Mouse (Mus musculus) telencephalon, adult 2 months (tissue): Measurements from ENCODE around the gene Bhlha15.

Experiments used
- DNase-seq: peaks from one replicate; pipeline ENCODE4 v3.0.0-alpha.2; 2011; ENCODE audit warnings: low read depth, low spot score

Bhlha15 gene

DNA sequence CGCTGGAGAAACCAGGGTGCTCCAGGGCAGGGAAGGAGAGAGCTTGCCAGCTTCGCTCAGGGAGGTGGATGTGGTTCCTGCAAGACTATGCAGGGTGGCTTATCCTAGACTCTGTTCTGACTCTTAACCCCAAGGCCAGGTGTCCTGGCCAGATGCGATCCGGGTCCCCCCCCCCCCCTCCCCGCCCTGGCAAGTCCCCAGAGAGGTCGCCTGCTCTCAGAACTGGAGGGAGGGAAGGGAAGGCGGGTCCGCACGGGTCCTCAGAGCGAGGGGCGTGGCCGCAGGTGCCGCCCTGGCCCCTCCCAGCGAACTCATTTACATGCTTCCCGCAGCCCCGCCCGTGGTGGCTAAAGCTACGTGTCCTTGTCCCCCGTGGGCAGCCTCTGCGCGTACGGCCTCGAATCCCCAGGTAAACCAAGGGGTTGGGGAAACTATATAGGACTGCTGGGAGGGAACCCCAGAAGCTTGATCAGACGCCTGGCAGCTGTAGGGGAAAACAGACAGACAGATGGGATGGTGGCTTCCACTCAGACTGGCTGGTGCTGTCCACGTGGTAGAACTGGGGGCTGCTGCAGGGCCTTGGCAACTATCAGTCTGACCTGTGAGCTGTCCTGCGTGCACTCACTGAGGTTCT, at the start of gene Bhlha15:
Gene Bhlha15, plus strand, starts transcription at position 337 of the 634 bp plus-strand sequence.
- no peak for DNase-seq

DNA sequence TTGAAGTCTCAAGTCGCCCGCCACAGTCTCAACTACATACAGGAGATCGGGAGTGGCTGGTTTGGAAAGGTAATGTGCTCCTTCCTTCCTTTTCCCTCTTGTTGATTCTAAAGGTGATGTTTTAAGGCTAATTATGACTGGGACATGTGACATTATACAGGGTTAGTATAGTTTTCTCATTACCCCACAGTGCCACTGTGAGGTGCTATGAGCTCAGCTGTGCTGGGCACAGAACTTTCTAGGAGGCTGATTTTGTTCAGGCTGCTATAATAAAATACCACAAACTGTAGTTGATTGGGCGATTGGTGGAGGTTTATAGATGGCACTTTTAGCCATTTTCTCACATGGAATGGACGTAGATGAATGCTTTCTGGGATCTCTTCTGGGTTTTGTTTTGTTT, 46.6 kb upstream of the Bhlha15 start:
- no peak for DNase-seq

DNA sequence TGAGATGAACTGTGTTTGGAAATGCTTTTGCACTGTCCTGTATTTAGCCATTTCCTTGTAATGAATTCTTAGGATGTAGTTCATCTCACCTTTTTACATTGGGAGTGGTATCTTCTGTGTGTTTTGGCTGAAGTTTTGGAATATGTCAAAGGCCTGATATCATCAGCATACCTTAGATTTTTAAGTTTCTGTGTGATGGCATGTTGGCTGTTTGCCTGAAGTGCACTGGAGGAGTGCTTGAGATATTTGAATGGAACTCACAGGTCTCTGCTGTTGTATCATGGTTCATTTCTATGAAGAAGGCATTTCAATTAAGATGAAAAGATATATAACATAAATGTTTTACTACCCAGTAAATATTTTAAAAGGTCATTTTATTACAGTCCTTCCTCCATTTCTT, 43.2 kb upstream of the Bhlha15 start:
- DNase-seq = no peak

DNA sequence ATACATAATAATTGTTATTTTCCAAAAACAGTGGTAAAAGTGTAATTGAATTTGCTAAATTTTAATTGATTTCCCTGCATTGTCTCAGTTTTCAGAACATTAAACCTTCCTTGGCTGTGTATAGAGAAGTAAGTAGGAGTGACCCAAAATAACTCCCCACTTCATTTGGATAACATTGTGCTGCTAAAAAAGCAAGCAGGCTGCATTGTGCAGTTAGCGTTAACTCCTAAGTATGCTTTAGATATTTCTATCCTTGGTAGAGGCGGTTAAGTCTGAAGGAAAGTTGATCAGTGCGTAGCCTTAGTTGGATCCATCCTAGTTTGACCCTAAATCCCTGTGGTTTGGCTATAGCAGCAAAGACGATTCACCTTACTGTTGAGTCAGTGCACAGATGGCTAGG, 40.6 kb upstream of the Bhlha15 start:
- DNase-seq = peak; percentile 72

DNA sequence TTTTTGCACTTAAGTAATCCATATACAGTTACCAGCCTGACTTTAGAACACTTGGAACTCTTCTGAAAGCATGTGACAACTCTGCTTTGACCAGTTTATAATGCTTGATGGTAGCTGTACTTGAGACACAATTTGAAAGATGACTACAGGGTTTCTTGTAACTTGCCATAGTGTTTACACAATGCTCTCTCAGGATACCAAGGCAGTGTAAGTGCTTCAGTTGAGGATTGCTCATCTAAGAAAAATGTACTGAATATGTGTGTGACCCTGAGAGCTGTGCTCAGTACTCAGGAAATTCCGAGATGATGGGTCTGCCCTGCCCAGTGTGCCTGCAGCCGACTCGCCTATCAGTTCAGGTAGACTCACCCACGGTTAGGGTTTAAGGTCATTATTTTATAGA, 38.8 kb upstream of the Bhlha15 start:
- DNase-seq = no peak

DNA sequence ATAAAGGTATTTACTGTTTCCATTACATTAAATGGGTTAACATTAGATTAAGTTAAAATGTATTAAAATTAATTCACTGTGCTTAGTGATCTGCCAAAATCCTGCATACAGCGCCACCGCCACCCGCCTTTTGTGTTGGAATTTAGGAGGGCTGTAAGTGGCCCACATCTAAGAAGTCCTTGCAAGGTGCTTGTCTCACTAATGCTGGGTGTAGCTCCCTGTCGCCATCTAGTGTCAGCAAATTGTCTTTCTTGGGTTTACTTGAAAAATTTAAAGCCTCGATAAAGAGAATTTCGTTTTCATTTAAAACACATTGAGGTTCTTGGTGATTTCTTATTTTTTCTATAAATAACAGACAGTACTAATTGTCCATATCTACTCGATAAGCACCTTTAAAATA, 35.6 kb upstream of the Bhlha15 start:
- DNase-seq = peak; percentile 80

DNA sequence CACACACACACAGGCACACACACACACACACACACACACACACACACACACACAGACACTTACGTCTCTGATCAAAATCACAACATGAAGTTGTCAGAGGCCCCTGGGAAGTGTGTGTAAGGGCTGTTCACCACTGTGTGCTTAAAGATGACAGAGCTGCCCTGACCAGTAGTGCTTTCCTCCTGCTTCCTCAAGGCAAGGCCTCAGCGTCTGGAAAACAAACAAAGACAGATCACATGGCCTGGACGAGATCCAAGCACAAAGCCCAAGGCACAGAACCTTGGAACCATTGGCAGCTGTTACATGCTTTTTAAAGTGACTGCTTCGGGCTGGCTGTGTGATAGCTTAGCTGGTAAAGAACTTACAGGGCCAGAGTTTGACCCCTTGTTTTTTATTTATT, 31.5 kb upstream of the Bhlha15 start:
- no peak for DNase-seq

DNA sequence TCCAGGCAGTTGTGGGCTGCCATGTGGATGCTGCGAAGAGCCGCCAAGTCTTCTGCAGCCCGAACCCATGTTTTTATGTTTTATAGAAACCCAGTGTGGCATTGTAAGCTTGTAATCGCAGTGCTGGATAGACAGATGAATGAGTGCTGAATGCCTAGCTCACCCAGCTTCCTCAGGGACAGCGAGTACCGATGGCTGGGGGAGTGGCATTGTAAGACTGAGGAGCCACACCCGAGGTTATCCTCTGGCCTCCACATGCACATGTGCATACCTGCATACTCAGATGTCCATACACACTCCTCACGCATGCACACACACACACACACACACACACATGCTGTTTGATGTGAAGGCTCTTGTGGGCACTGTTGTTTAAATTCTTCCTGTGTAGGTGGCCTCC, 30.9 kb upstream of the Bhlha15 start:
- DNase-seq = peak; percentile 33

DNA sequence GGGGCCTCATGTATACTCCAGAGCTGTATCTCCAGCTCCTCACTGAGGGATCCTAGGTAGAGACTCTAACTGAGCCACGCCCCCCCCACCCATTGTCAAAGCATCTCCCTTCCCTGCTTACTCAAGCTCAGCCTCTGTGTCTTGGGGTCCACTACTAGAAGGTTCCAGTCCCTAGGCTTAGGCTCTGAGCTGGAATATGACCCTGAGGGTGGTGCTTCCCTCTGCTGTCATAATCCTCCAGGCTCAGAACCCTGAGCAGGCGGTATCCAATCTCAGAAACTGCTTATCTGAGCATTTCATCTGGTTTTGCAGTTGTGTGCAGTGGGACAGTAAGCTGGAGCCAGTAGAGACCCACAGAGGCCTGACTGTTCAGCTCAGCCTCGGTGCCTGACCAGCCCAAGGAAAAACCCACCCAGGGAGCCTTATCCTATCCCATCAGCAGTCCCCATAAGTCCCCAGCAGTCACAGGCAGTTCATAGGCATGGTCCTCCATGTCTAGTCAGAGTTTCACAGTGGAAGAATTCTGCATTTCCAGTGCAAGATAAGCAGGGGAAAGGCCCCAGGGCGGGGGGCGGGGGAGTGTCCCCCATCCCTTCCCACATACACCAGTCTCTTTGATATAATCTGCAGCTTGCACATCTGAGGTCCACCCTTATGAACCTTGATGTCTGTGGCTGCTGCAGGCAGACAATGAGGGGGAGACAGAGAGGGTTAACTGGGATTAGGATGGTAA, 27.8 kb upstream of the Bhlha15 start:
- DNase-seq = no peak

DNA sequence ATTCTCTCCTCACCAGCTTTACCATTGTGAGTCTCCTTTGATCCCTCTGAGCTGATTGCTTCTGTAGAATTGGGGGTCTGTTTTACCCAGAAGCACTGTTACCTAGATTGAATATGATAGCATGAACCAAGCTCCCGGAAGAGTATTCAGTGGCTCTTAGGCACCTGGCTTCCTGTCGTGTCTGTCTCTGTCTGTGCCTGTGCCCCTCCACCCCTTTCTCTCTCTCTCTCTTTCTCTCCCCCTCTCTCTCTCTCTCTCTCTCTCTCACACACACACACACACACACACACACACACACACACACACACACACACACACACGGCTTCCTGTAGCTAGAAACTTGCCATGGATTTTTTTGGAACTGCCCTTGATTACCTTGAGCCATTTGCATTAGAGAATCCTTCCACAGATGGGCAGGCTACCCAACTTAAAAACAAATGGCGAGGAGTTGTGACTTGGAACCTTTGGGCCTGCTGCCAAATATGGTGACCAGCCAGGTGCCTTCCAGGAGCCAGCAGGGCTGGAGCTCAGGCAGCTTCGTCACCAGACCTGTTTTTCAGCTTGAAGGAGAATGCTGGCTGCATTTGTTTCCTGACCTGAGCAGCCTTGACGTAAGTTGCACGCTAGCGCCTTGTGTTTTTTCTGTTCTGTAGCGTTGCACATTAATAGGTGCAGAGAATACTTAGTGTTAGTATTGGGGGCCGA, 27.1 kb upstream of the Bhlha15 start:
- DNase-seq = no peak

DNA sequence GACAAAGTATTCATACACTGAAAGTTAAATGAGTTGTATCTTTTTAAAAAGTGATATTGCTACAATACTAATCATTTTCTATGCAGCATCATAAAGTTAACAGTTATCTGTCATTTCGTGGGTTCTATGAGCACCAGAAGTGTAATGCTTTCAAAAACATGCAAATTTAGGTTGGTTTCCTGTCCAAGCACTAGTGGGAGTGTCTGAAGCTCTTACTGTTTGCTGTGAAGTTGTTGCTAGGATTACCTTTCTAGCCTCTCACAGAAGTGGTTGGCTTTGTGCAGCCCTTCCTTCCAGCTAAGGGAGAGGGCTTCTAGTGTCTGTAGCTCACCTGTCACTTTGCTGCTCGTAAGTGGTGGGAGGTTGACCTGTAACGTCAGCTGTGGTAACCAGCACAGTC, 24.3 kb upstream of the Bhlha15 start:
- no peak for DNase-seq

DNA sequence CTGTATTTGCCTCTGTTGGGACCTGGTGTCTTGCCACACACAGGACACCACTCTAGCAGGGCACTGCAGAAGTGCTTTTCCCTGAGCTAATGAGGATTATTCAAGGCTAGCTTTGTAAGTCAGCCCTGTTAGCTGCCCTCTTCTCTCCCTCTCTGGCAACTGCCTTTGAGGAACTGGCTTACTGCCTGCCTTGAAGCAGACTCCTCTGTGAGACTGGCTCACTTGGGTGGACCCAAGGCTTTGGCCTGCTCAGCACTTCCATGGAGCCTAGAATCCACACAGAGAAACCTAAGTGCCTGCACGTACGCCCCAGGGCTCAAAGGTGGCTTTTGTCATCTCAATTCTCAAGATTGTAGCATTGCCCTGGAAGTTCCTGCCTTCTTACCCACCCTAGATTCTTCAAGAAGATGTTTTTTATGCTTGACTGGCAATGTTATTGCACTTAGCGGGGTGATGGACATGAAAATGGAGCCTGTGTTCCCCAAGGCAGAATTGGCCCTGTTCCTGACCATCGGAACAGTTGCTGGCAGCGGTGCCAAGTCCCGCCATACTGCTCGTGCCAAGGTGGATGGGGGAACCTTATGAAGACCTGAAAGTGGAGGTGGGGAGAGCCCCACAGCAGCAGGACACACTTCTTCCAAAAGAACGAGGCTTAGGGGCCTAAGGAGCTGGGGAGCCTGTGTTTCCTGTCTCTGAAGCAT, 20.7 kb upstream of the Bhlha15 start:
- no peak for DNase-seq

DNA sequence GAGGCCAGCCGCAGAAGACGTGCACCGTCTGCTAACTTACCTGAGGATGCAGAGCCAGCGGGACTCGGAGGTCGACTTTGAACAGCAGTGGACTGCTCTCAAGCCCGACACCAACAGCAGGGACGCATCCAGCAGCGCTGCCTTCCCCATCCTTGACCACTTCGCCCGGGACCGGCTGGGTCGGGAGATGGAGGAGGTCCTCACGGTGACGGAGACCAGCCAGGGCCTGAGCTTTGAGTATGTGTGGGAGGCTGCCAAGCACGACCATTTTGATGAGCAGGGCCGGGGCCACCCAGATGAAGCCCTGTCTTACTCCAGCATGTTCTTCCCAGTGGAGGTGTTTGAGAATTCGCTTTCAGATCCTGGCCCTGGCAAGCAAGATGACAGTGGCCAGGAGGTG, 16.4 kb upstream of the Bhlha15 start:
- DNase-seq = no peak

DNA sequence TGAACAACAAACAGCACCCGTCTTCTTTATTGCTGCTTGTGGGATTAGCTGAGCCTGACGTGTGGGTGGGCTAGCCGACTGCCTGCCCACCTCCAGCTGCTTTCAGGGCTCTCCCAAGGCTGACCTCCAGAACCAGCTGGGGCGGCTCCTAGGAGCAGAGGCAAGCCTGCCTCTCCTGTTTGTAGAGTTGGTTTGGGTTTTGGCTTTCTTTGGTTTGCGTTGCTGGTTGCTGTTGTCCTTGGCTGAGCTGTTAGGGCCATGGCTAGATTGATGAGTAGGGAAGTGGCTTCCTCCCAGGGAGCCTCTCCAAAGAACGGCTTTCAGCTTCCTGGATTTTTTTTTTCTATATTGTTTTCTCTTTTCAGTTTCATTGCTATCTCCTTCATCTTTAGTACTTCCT, 11.9 kb upstream of the Bhlha15 start:
- DNase-seq = no peak

DNA sequence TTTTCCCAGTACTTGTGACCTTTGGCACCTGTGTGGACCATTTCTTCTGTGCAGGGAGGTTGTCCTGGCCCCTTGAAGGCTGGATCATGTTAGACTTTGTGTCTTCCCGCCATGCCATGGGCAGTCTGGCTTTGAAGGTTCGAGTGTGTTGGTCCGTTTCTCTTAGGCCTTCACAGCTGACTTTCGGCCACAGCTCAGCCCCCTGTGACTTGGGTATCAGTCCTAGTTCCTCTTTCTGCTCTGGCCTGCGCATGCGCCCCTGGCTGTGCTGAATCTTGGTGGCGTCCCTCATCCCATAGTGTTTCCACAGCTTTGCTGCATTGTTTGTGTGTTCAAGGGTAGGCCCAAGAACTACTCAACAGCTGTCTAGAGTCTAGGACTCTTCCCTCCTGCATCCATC, 8.8 kb upstream of the Bhlha15 start:
- DNase-seq = no peak

DNA sequence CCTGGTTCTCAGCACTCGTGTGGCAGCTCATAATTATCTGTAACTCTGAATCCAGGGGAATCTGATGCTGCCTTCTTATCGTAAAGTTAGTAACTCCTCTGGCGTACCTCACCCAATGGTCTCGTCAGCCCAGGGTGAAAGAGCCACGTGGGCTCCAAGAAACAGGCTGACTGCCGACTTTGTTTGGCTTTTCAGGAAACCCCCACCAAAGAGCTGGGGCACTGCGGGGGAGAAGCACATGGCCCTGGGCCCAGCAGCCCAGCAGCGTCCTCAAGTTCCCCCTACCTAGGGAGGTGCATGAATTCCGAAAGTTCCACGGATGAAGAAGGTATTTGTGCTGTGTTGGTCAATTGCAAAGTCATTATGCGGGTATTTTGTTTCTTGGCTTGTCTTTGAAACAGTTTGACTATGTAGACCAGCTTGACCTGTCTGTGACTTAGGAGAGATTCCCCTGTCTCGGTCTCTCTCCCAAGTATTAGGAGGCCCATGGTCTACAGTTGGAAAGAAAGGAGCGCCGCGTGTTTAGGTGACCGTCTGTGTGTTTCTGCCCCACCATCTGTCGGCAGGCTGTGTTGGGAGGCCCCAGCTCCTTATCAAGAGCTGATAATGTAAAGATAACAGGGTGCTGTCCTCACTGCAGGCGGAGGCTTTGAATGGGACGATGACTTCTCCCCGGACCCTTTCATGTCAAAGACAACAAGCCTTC, 7.4 kb upstream of the Bhlha15 start:
- no peak for DNase-seq

DNA sequence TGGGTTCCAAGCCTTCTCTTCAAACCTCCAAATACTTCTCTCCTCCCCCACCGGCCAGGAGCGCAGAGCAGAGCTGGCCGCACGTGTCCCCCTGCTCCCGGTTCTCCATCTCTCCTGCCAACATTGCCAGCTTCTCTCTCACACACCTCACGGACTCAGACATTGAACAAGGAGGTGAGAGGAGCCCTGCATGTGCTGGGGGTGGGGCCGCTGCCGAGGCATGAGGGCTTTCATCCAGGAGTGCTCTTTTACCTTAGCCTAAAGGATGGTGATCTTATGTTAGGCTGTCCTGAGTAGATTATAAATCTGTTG, 6.9 kb upstream of the Bhlha15 start:
- no peak for DNase-seq

DNA sequence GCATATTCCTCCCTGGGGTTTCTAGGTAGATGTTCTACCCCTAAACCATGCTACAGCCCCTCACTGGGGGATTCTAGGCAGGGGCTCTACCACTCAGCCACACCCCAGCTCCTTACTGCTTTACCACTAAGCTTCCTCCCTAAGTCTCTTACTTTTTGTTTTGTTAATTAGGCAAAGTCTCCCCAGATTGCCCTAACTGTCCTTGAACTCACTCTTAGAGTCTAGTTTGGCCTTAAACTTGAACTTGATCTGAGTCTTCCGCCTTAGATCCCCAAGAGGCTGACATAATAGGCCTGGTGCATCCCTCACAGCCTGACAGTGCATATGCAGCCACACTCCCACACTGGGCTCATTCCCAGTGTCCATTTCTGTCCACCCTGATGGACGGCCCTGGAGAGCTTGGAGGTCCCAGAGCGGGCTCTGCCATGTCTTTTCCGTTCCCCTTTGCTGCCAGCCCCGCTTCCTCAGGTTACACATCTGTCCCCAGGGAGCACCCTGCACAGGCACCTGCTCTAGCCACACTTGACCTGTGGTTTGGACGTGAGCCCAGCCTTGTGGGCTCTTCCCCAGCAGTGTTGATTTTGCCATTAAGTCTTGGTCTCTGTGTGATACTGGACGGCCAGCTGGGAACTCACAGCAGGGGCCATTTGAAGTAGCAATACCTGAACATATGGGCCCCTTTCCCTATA, 6.3 kb upstream of the Bhlha15 start:
- no peak for DNase-seq

DNA sequence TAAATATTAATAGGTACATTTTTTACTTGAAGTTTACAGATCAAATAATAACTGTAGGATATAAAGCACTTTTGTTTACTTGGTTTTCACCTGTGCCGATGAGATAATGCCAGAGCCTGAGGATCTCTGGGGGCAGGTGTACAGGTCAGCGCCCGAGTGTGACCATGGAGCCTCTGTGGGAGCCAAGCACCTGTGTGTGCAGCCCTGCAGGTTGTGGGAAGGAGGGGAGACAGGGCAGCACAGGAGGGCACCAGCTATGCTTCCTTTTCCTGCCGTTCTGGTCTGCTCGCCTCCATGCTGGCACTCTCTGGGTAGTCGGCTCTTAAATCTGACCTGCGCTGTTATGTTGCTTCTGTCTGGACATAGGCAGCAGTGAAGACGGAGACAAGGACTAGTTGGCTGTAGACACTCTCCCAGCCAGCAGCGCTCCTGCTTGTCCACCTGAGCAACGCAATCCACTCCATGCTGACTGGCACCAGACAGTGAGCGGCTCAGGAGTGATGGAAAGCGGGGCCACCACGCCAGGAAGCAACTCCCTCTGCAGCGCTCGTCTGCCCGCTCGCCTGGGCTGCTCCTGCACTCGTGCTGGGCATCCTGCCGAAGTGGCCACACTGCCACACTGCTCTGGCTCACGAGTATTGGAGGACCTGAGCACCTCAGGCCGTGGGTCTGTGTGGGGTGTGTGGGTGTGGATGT, 5.6 kb upstream of the Bhlha15 start:
- DNase-seq = no peak

DNA sequence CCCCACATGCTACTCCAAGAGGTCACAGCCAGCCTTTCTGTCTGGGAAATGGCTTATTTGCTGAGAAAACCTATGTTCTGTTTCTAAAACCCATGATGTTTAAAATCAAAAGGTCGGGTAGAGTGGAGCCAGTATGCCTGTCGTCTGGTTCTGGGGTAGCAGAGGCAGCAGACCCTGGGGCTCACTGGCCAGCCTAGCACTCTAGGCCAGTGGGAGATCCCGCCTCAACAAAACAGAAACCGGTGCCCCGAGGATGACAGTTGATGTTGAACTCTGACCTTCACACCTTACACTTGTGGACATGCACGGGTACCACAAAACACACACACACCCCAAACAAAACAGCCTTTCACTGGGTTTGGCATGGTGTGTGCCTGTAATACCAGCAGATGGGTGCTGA, 1.7 kb upstream of the Bhlha15 start:
- no peak for DNase-seq

DNA sequence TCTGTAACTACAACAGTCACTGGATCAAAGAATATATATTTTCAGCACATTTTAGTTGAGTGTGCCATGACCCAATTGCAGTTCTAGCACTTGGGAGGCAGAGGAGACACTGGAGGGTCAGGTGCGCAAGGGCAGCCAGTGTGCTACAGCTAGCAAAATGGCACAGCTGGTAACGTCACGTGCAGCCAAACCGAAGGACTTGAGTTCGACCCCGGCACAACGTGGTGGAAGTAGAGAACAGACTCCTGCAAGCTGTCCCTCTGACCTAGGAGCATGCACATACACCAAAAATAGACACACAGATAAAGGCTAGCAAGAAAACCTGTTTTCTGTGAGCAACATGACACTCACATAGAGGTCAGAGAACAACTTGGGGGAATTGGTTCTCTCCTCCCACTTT, 759 bp upstream of the Bhlha15 start:
- no peak for DNase-seq
